Mouse (Mus musculus) heart, postnatal 36 days (tissue): Measurements from ENCODE around the gene Smarcc2. TPM values are rescaled to one million over a fixed set of nuclear protein-coding genes. Genes with fewer than 3 reads are reported as not detected.
A peak's percentile ranks its signal among the peaks of the same experiment; 100 is the strongest.
"Not testable (repeated sequence)": the region's sequence is repeated elsewhere in the genome, so short reads cannot be mapped to it uniquely, and the experiment has no call there.

Experiments used
- DNase-seq, 2 experiments: peaks; one replicate each; pipeline ENCODE4 v3.0.0; 2021 to 2022
- intact Hi-C: fragments of 180-260 bp; cut with DNase I; formaldehyde crosslinking; loops from one replicate; pipeline ENCODE4 v1.15.1; 2025
- total RNA-seq, 2 experiments: library from RNA; stranded (reverse); gene quantifications; 2 replicates each; pipeline ENCODE4 v1.2.3; 2021

Gene Smarcc2
- total RNA-seq, 2 experiments from 2014 or later, result 79.8 to 82.7 TPM

- intact Hi-C loops, result loop anchor here (2.0 to 5.0 kb wide), 2 partner anchors 32 to 36 kb away; partner anchors contain the start of genes Esyt1 and Smarcc2
- no peak for DNase-seq
These were observed 31.9 kb downstream of the Smarcc2 start for GRCm38 (mm10) chr10:128490912-128491311.

- intact Hi-C loops, result loop anchor here (2.0 to 5.0 kb wide), 2 partner anchors 33 to 36 kb away; partner anchors contain the start of genes Esyt1 and Smarcc2
- no peak for DNase-seq
These were observed 32.4 kb downstream of the Smarcc2 start for GRCm38 (mm10) chr10:128491495-128491894.

- intact Hi-C loops, result loop anchor here (5.0 kb wide), 1 partner anchor 35 kb away; the partner anchor contains the start of gene Esyt1
- not testable (repeated sequence) for DNase-seq
These were observed 33.0 kb downstream of the Smarcc2 start for GRCm38 (mm10) chr10:128492051-128492450.

- DNase-seq, result peak; percentile 68 to 76
- intact Hi-C loops, result loop anchor here (5.0 kb wide), 1 partner anchor 35 kb away; the partner anchor contains the start of gene Esyt1
These were observed 33.7 kb downstream of the Smarcc2 start for GRCm38 (mm10) chr10:128492633-128493311.

- intact Hi-C loops, result loop anchor here (5.0 kb wide), 1 partner anchor 34 kb away; the partner anchor contains the start of gene Esyt1
- DNase-seq, result no peak
These were observed 34.3 kb downstream of the Smarcc2 start for GRCm38 (mm10) chr10:128493319-128493694.

GRCm38 (mm10) chr10:128493695-128494666 lies 34.9 kb downstream of the Smarcc2 start, which contains the start of gene Myl6:
Myl6 (minus strand) TSS chr10:128494145.
- DNase-seq, result peak; percentile 95 to 97
- intact Hi-C loops, result loop anchor here (5.0 kb wide), 1 partner anchor 33 kb away; the partner anchor contains the start of gene Esyt1

GRCm38 (mm10) chr10:128494667-128495245 lies 35.7 kb downstream of the Smarcc2 start:
- no peak for DNase-seq
- intact Hi-C loops, result loop anchor here (5.0 kb wide), 1 partner anchor 33 kb away; the partner anchor contains the start of gene Esyt1

- DNase-seq, result no peak
- intact Hi-C loops, result no loop called here
These were observed 36.2 kb downstream of the Smarcc2 start for GRCm38 (mm10) chr10:128495270-128495669.

- intact Hi-C loops, result no loop called here
These were observed 36.9 kb downstream of the Smarcc2 start for GRCm38 (mm10) chr10:128495903-128496302.

GRCm38 (mm10) chr10:128496509-128497077 lies 37.5 kb downstream of the Smarcc2 start:
- DNase-seq, result no peak
- intact Hi-C loops, result no loop called here

More at GRCm38 (mm10) chr10:128495903-128496302, 36.9 kb downstream of the Smarcc2 start:
- no peak for DNase-seq

- intact Hi-C loops, result no loop called here
- no peak for DNase-seq
These were observed 38.2 kb downstream of the Smarcc2 start for GRCm38 (mm10) chr10:128497134-128497737.

- intact Hi-C loops, result loop anchor here (2.0 kb wide), 1 partner anchor 48 kb away; the partner anchor contains the start of gene Zc3h10
These were observed 39.5 kb downstream of the Smarcc2 start, which contains the start of gene Myl6b for GRCm38 (mm10) chr10:128498590-128498989. Myl6b (minus strand) TSS chr10:128498685.

GRCm38 (mm10) chr10:128499116-128499671 lies 40.1 kb downstream of the Smarcc2 start:
- peak; percentile 72 to 81 for DNase-seq
- intact Hi-C loops, result loop anchor here (2.0 kb wide), 1 partner anchor 48 kb away; the partner anchor contains the start of gene Zc3h10

More at GRCm38 (mm10) chr10:128498590-128498989, 39.5 kb downstream of the Smarcc2 start, which contains the start of gene Myl6b:
- peak; percentile 91 to 93 for DNase-seq

- intact Hi-C loops, result loop anchor here (2.0 kb wide), 1 partner anchor 22 kb away; the partner anchor contains the start of gene Esyt1
- DNase-seq, result no peak
These were observed 43.3 kb downstream of the Smarcc2 start for GRCm38 (mm10) chr10:128502341-128502740.

- intact Hi-C loops, result loop anchor here (2.0 kb wide), 1 partner anchor 21 kb away; the partner anchor contains the start of gene Esyt1
- DNase-seq, result no peak
These were observed 44.5 kb downstream of the Smarcc2 start for GRCm38 (mm10) chr10:128503532-128503931.

GRCm38 (mm10) chr10:128504012-128504411 lies 45.0 kb downstream of the Smarcc2 start:
- DNase-seq, result no peak
- intact Hi-C loops, result no loop called here

GRCm38 (mm10) chr10:128504641-128505370 lies 45.8 kb downstream of the Smarcc2 start:
- DNase-seq, result no peak
- intact Hi-C loops, result no loop called here

GRCm38 (mm10) chr10:128505371-128505667 lies 46.3 kb downstream of the Smarcc2 start:
- intact Hi-C loops, result not testable (repeated sequence)

More at GRCm38 (mm10) chr10:128505371-128505667, 46.3 kb downstream of the Smarcc2 start:
- DNase-seq, result not testable (repeated sequence)
